In genomic region chr6:90551251-90551650, GRCm38 (mm10) we compare ENCODE assay signal across 8 mouse cellular contexts. TPM values are rescaled to one million over a fixed set of nuclear protein-coding genes. Genes with fewer than 3 reads are reported as not detected.
A peak's percentile ranks its signal among the peaks of the same experiment; 100 is the strongest.
DNase-seq lines count a peak whose midpoint lies in the region; ATAC-seq lines count a peak whose summit lies in the region.

No protein-coding gene starts in this region.

- peaks cover 21% of the 10 kb centered on the region for H3K4me1 ChIP-seq in heart, embryonic 10.5 days
- H3K4me1 ChIP-seq in megakaryocyte, embryonic 14.5 days = peaks cover 62% of the 10 kb centered on the region
- 0 out of 2 replicates have a peak, but pooled peaks cover 16% of the 10 kb centered on the region for H3K4me1 ChIP-seq in liver, embryonic 12.5 days
- no peaks in the 10 kb centered on the region for H3K4me1 ChIP-seq in stomach, embryonic 16.5 days (ENCODE audit: control insufficient read depth, insufficient read depth, low read length)

- peak overlapping the region; percentile 55 for H3K4me3 ChIP-seq in heart, embryonic 10.5 days
- peak overlapping the region; percentile 90 for H3K4me3 ChIP-seq in megakaryocyte, embryonic 14.5 days (replicated peaks)
- peak overlapping the region; percentile 42 for H3K4me3 ChIP-seq in liver, embryonic 12.5 days
- H3K4me3 ChIP-seq in stomach, embryonic 16.5 days (replicated peaks; ENCODE audit: low read length) = peak overlapping the region; percentile 42

- H3K27me3 ChIP-seq in heart, embryonic 10.5 days (ENCODE audit: insufficient read depth, poor library complexity, severe bottlenecking) = peaks cover 31% of the 10 kb centered on the region
- peaks cover 42% of the 10 kb centered on the region for H3K27me3 ChIP-seq in megakaryocyte, embryonic 14.5 days (replicated peaks)
- H3K27me3 ChIP-seq in liver, embryonic 12.5 days (replicated peaks) = peaks cover 12% of the 10 kb centered on the region; the same call in 1 of the 2 replicates
- H3K27me3 ChIP-seq in stomach, embryonic 16.5 days (ENCODE audit: control insufficient read depth, insufficient read depth, low read length) = no peaks in the 10 kb centered on the region

- H3K9me3 ChIP-seq in heart, embryonic 10.5 days = no peaks in the 10 kb centered on the region
- no peaks in the 10 kb centered on the region for H3K9me3 ChIP-seq in megakaryocyte, embryonic 14.5 days
- no peaks in the 10 kb centered on the region for H3K9me3 ChIP-seq in liver, embryonic 12.5 days (replicated peaks)
- no peaks in the 10 kb centered on the region for H3K9me3 ChIP-seq in stomach, embryonic 16.5 days (replicated peaks; ENCODE audit: control insufficient read depth, low read length)

- DNase-seq in heart, embryonic 10.5 days (ENCODE audit: low spot score) = no peak
- no peak for DNase-seq in heart, postnatal 14 days
- DNase-seq in right cerebral cortex, postnatal 25 days = no peak
- no peak for DNase-seq in natural killer cell, adult 2 months (ENCODE audit: low spot score in 2 of 2)

- intact Hi-C loops in heart, postnatal 14 days (cut with DNase I) = no loop called here

- H3K4me2 ChIP-seq in liver, embryonic 12.5 days = peak overlapping the region; percentile 67
- peak overlapping the region; percentile 56 for H3K4me2 ChIP-seq in stomach, embryonic 16.5 days (ENCODE audit: low read depth, low read length)

- H3K36me3 ChIP-seq in heart, embryonic 10.5 days = no peaks in the 10 kb centered on the region
- peaks cover 4% of the 10 kb centered on the region for H3K36me3 ChIP-seq in megakaryocyte, embryonic 14.5 days (replicated peaks; ENCODE audit: low read length)
- no peaks in the 10 kb centered on the region for H3K36me3 ChIP-seq in liver, embryonic 12.5 days
- H3K36me3 ChIP-seq in stomach, embryonic 16.5 days (ENCODE audit: control insufficient read depth, insufficient read depth, low read length) = no peaks in the 10 kb centered on the region

- H3K9ac ChIP-seq in liver, embryonic 12.5 days = peak overlapping the region; percentile 37; the same call in 1 of the 2 replicates
- H3K9ac ChIP-seq in stomach, embryonic 16.5 days (ENCODE audit: low read length) = no peak overlapping the region; the same call in 1 of the 2 replicates

- no peak overlapping the region; the same call in 1 of the 2 replicates for H3K27ac ChIP-seq in heart, embryonic 10.5 days
- 0 out of 2 replicates have a peak overlapping the region, but pooled peaks have one; percentile 27 for H3K27ac ChIP-seq in liver, embryonic 12.5 days
- no peak overlapping the region for H3K27ac ChIP-seq in stomach, embryonic 16.5 days (ENCODE audit: low read length)

- no peak for ATAC-seq in megakaryocyte, adult 5-6 weeks (ENCODE audit: poor library complexity, severe bottlenecking)
- no peak for ATAC-seq in liver, embryonic 12.5 days
- no peak for ATAC-seq in stomach, embryonic 16.5 days (ENCODE audit: insufficient read depth, low FRiP score)

RNA-seq across cellular contexts. Expression of gene Slc41a3, which starts 53.3 kb away (rescaled TPM):
- polyA plus RNA-seq in heart, embryonic 10.5 days (2016; fragmentation: Nextera tagmentation; extraction: Ambion mirVana) = 8.2 and 9.4 TPM in 2 replicates
- 10 to 100 TPM; 45.1 to 46.8 TPM for total RNA-seq in heart, postnatal 14 days (2021)
- polyA plus RNA-seq in megakaryocyte, embryonic 14.5 days (2012; ENCODE audit: insufficient read depth, low replicate concordance) = 13.2 and 31.2 TPM in 2 replicates
- 11.5 and 11.6 TPM in 2 replicates for total RNA-seq in megakaryocyte, adult 5-6 weeks (2015)
- 5.8 and 7.1 TPM in 2 replicates for total RNA-seq in megakaryocyte, adult 5-6 weeks (2017)
- polyA plus RNA-seq in liver, embryonic 12.5 days (2016; fragmentation: Nextera tagmentation; extraction: Ambion mirVana) = 39.7 and 42.4 TPM in 2 replicates
- polyA plus RNA-seq in stomach, embryonic 16.5 days (2015; fragmentation: Nextera tagmentation; extraction: Ambion mirVana) = 7.6 and 8.5 TPM in 2 replicates
